Mouse (Mus musculus) embryo, embryonic 9.5 days (tissue): ENCODE measurements at regions not wholly inside any gene's neighbourhood (a gene's known extent, or its start where the extent isn't known, plus 50 kb on each side); places are given as distances from the start of the nearest gene placed in this dataset.

ENCODE experiments used
- DNase-seq: peaks from one replicate; pipeline ENCODE4 v3.0.0-alpha.2; 2017; ENCODE audit errors: extremely low spot score

- peak; percentile 32 for DNase-seq
These were observed 481.2 kb upstream of the Pmfbp1 start for GRCm38 (mm10) chr8:109012655-109013054.

- DNase-seq, result no peak
These were observed 480.2 kb upstream of the Pmfbp1 start for GRCm38 (mm10) chr8:109013577-109013976.

GRCm38 (mm10) chr8:109014746-109015145 lies 479.1 kb upstream of the Pmfbp1 start:
- DNase-seq, result peak; percentile 54

- DNase-seq, result no peak
These were observed 474.3 kb upstream of the Pmfbp1 start for GRCm38 (mm10) chr8:109019565-109019964.

GRCm38 (mm10) chr8:109020102-109020501 lies 473.7 kb upstream of the Pmfbp1 start:
- no peak for DNase-seq

GRCm38 (mm10) chr8:109027923-109028322 lies 465.9 kb upstream of the Pmfbp1 start:
- no peak for DNase-seq

- no peak for DNase-seq
These were observed 440.2 kb upstream of the Pmfbp1 start for GRCm38 (mm10) chr8:109053608-109054007.

- no peak for DNase-seq
These were observed 434.7 kb upstream of the Pmfbp1 start for GRCm38 (mm10) chr8:109059152-109059551.

GRCm38 (mm10) chr8:109062376-109062775 lies 431.5 kb upstream of the Pmfbp1 start:
- no peak for DNase-seq

GRCm38 (mm10) chr8:109073715-109074114 lies 420.1 kb upstream of the Pmfbp1 start:
- no peak for DNase-seq

GRCm38 (mm10) chr8:109075006-109075405 lies 418.8 kb upstream of the Pmfbp1 start:
- peak; percentile 78 for DNase-seq

GRCm38 (mm10) chr8:109079223-109079622 lies 414.6 kb upstream of the Pmfbp1 start:
- peak; percentile 9 for DNase-seq

- no peak for DNase-seq
These were observed 412.5 kb upstream of the Pmfbp1 start for GRCm38 (mm10) chr8:109081295-109081694.

GRCm38 (mm10) chr8:109085134-109085533 lies 408.7 kb upstream of the Pmfbp1 start:
- no peak for DNase-seq

- DNase-seq, result no peak
These were observed 406.0 kb upstream of the Pmfbp1 start for GRCm38 (mm10) chr8:109087781-109088180.

GRCm38 (mm10) chr8:109099671-109100070 lies 394.2 kb upstream of the Pmfbp1 start:
- DNase-seq, result no peak

GRCm38 (mm10) chr8:109101416-109101815 lies 392.4 kb upstream of the Pmfbp1 start:
- DNase-seq, result no peak

GRCm38 (mm10) chr8:109104798-109105326 lies 389.0 kb upstream of the Pmfbp1 start:
- no peak for DNase-seq

GRCm38 (mm10) chr8:109105693-109106092 lies 388.1 kb upstream of the Pmfbp1 start:
- DNase-seq, result no peak

- no peak for DNase-seq
These were observed 386.9 kb upstream of the Pmfbp1 start for GRCm38 (mm10) chr8:109106971-109107370.

GRCm38 (mm10) chr8:109107762-109108161 lies 386.1 kb upstream of the Pmfbp1 start:
- DNase-seq, result no peak

GRCm38 (mm10) chr8:109109390-109109789 lies 384.4 kb upstream of the Pmfbp1 start:
- no peak for DNase-seq

- DNase-seq, result no peak
These were observed 372.1 kb upstream of the Pmfbp1 start for GRCm38 (mm10) chr8:109121776-109122175.

- no peak for DNase-seq
These were observed 351.2 kb upstream of the Pmfbp1 start for GRCm38 (mm10) chr8:109142495-109143158.
